Mouse (Mus musculus) brown adipose tissue, adult 24 weeks (tissue): ENCODE results near the gene Thsd7a. TPM values are rescaled to one million over a fixed set of nuclear protein-coding genes. Genes with fewer than 3 reads are reported as not detected.

Experiments used
- H3K27ac ChIP-seq: fragments of 200-500 bp; replicated peaks from 2 replicates; pipeline ENCODE4 v1.5.1; 2012; ENCODE audit warnings: low read depth, mild to moderate bottlenecking, low read length
- H3K4me1 ChIP-seq: fragments of 200-500 bp; 2 replicates; pipeline ENCODE4 v1.6.1; 2012; ENCODE audit warnings: low read length, mixed read lengths; ENCODE audit not compliant: control insufficient read depth, insufficient read depth, insufficient read length
- H3K4me3 ChIP-seq: fragments of 200-500 bp; 2 replicates; pipeline ENCODE4 v1.5.1; 2012; ENCODE audit warnings: low read depth, mild to moderate bottlenecking, low read length, moderate library complexity; ENCODE audit not compliant: insufficient read depth
- polyA plus RNA-seq: library from polyadenylated mRNA; stranded (reverse); fragments of >200 nt; gene quantifications from 2 replicates; pipeline ENCODE4 v1.2.4, GENCODE M21; 2012; ENCODE audit not compliant: missing spikeins, insufficient read depth, insufficient read length

Thsd7a gene
- polyA plus RNA-seq, 1 experiment = 1.5 TPM

DNA sequence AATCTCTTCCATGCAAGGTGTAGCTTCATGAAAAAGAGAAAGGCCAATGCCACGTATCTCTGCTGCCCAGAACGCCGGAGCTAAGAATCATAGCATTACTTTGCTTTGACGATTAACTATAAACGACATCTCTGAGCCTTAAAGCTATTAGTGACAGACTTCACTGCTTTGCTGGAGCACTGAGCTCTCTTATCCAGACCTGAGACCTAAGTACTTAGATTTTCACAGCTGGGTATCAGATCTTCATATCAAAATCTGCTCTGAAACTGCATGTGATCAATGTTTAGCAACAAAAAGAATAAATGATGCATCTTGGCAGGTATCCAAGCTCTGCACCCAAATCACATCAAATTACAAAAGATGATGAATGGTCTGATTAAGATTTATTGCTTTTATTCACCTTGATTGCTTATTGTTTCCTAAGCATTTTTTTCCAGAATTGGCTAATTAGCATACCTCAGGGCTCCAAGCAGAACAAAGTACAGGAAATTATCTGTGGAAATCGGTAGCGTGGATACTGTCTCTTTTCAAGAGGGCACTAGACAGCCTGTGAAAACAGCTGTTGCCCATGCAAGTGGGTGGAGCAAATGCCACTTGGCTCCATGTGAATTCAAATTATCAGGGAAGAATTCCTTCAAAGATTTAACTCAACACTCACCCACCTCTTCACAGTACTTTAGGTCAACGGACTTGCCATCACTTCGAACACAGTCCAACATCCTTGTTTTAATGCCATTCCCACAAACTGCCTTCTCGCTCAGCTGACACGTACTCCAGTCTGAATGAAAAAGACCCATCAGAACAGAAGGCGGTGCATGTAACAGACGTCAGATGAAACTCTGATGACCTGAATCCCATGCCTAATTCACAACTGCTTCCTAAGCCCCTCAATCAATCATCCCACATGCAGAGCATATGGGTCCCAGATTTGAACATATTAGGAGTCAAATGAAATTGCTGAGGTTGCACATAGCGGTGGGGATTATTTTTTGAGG is 412.3 kb downstream of the Thsd7a start:
- H3K4me3 ChIP-seq = no peak overlapping the region
- no peak overlapping the region for H3K27ac ChIP-seq
- no peaks in the 10 kb centered on the region for H3K4me1 ChIP-seq

DNA sequence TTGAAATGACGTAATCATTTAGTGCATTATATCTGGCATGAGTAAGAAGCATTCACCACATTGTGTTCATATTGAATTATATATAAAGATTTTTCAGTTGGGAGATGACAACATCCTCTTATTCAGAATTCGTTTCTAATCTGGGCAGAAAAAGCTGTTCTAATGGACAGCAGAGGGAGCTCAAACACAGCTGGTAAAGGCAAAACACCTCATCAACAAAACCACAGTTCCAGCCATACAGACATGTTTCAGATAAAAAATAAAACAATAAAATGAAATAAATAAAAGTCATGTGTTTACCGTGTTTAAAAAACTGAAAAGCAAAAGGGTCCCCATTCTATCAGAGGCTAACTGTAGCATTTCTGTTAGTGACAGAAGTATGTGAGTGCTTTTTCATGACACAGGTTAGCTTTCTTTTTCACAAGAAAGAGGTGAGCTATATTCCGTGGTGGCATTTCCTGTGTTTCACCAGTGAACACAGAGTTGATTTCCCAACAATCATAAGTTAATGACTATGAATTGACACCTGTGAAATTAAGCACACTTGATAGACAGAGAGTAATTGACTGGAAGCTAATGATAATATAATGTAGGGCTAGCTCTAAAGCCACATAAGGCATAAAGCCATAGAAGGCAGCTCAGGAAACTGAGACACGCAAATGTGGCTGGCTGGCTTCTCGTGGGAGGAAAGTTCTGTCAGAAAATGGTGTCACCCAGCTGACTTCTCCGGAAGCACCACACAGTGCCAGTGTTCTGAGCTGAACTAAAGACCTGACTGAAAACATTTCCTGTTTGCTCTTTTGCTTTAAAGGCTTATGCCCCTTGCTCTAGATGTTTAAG is 433.9 kb downstream of the Thsd7a start:
- H3K4me1 ChIP-seq = no peaks in the 10 kb centered on the region
- H3K4me3 ChIP-seq = no peak overlapping the region
- H3K27ac ChIP-seq = no peak overlapping the region

DNA sequence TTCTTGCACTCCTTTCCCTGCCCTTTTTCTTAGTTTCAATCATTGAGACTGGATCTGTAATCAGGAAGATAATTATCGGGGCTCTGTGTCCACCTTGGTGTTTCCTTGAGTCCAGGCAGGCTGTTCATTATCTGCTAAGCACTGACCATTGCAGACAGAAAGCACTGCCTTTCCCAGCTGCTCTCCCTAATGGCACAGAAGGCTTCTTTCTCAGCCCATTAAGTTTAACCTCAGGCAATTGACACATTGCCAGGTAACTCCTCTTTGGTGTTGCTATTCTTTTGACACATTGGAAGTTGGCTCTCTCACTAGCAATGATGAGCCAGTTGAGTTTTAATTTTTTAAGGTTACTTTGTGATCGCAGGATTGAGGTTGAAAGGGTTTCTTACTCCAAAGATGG is 441.7 kb downstream of the Thsd7a start:
- Histone ChIP-seq H3K27ac (no peak overlapping the region), H3K4me1 (no peaks in the 10 kb centered on the region), H3K4me3 (no peak overlapping the region)

DNA sequence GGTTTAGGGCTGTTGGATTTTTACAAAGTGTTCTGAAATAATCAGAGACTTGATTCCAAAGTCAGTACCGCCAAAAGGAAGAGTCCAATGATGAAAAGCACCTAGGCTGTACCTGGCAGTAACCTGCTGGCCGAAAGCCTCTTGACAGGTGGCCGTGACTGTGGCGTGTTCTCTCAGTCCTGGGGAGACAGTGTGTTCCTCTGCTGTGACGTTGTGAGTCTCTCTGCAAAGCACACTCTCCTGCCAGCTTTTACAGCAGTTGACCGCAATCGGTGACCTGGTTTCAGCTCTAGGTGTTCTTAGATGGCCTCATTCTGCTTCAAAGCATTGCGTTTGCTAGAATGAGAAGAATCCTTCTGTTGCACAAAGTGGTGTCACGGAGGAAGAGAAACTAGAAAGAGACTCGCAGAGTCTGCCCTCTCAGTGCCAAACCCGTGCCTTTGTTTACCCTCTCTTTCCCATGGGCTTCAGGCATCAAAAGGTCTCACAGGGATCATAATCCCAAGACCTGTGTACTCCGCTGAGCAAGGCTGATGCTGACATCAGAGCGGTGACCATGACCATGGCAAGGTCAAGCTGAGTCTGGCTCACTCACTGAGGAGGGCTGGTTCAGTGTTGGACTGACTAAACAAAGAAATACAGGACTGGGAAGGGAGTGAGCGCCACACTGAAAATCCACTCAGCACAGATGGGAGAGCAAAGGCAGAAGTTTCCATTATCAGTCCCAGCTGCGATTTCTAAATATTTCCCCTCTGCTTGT is 486.4 kb downstream of the Thsd7a start:
- no peaks in the 10 kb centered on the region for H3K4me1 ChIP-seq
- no peak overlapping the region for H3K4me3 ChIP-seq
- no peak overlapping the region for H3K27ac ChIP-seq
